Mouse (Mus musculus) brain, embryonic 18.5 days (tissue): ENCODE data around the gene Ccdc92b.
"Not testable (repeated sequence)": the region's sequence is repeated elsewhere in the genome, so short reads cannot be mapped to it uniquely, and the experiment has no call there.

Experiments
- DNase-seq: peaks from one replicate; pipeline ENCODE4 v3.0.0-alpha.2; 2012; ENCODE audit warnings: low read depth, low spot score

Ccdc92b gene

GRCm38 (mm10) chr11:74619201-74619955 lies at the start of gene Ccdc92b:
Gene Ccdc92b, plus strand, starts transcription at chr11:74619605.
- DNase-seq: peak; percentile 12

- DNase-seq: no peak
Observed at GRCm38 (mm10) chr11:74569735-74570134, 49.7 kb upstream of the Ccdc92b start.

GRCm38 (mm10) chr11:74572459-74573061 lies 46.8 kb upstream of the Ccdc92b start:
- no peak for DNase-seq

GRCm38 (mm10) chr11:74574768-74575434 lies 44.5 kb upstream of the Ccdc92b start:
- DNase-seq: no peak

- DNase-seq: no peak
Observed at GRCm38 (mm10) chr11:74575940-74576339, 43.5 kb upstream of the Ccdc92b start.

GRCm38 (mm10) chr11:74577068-74577467 lies 42.3 kb upstream of the Ccdc92b start:
- DNase-seq: no peak

DNA sequence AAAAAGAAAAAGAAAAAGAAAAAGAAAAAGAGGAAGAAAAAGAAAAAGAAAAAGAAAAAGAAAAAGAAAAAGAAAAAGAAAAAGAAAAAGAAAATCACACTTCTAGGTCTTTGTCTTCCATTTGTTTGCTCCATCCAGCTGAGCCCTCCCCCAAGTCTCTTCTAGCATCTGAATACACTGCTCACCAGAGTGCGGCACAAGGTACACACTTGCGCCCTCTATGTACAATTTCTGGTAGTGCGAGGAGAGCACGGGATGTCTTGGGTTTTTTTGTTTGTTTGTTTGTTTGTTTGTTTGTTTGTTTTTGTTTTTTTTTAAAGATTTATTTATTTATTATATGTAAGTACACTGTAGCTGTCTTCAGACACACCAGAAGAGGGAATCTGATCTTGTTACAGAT lies 38.1 kb upstream of the Ccdc92b start:
- DNase-seq: not testable (repeated sequence)

GRCm38 (mm10) chr11:74582464-74582863 lies 36.9 kb upstream of the Ccdc92b start:
- no peak for DNase-seq

DNA sequence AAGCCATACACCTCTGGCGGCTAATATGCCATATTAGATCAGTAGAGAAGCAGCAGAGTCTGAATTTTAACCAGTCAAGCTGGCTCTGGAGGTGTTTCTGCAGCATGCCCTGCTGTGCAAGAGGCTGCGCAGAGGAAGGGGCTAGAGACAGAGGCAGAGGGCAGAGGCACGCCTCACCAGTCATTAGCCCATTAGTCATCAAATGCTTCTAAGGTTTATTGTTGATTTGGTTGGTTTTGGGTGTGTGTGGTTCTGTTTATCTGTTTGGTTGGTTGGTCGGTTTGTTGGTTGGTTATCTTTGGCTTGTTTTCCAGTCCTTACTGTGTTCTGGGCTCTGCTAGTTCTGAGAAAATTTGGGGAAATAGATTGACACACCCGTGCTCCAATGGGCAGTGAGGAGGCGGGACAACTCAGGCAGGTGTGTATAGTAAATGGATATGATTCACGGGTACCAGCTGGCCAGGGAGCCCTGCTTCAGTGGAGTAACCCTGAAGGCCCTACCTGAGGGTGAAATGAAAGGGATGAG lies 35.5 kb upstream of the Ccdc92b start:
- no peak for DNase-seq

- DNase-seq: no peak
Observed at GRCm38 (mm10) chr11:74584946-74585723, 34.3 kb upstream of the Ccdc92b start.

DNA sequence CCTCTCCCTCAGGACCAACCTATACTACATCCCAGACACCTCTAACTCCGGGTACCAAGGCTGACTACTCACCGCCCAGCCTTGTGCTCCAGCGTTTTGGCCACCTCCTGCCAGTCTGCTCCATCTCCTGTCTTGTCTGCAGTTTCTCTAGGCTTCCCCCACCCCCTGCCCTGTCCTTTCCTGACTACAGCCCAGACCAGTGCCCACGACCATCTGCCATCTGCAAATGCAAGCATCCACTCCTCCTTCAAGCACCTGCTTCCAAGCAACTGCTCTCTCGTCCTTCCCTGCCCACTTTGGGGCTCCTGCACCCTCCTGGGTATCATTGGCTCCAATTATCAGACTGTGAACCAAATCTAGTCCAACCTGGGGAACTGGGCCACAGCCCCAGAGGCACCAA lies 33.0 kb upstream of the Ccdc92b start:
- no peak for DNase-seq

DNA sequence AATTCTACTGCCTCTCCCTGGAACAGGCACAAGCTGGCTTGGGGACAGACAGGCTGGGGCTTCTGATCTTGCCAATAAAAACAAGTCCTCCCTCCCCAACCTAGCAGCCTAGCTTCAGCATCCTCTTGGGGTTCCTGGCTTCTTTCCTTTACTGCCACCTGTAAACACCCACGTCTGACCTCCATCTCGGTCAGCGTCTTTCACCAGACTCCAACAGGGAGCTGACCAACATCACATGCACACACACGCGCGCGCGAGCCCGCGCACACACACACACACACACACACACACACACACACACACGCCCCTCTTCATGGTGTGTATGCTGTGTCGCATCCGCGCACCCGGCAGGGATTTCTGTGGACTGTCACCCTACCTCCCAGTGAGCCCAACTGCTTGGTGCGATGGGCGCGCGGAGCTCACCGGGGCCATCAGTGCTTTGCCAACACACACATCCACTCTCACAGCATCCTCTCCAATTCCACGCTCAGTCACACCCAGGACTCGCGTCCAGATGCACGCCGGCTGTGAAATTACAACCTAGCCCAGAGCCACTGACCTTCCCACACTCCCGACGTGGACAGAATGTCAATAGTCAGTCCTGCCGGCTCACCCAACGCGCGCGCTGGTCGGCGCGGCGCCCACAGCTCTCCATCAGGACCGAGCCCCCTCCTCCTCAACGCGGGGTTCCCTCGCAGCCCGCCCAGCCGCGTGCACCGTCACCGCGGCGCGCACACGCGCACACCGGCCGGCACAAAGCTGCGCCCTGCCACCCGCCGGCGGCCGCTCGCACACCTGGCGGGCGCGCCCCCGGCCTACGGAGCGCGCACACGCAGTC lies 29.8 kb upstream of the Ccdc92b start:
- peak; percentile 58 for DNase-seq

GRCm38 (mm10) chr11:74590239-74590596 lies 29.2 kb upstream of the Ccdc92b start:
- DNase-seq: no peak

DNA sequence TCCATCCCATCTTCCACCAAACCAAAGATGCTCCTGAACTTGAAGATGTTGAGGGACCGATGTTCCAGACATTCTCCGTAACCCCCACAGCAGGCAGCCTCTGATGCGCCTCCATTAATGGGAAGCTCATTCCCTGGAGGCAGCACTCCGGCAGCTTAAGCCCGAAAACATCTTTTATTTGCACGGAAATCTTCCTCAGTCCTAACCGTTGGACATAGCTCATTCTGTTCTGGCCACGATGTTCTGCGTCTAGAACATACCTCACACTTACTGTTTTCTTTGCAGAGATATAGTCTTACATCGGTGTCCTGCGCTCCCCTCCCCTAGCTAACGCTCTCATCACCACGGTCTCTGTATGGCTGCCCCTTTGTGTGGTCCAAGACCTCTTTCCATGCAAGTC lies 28.7 kb upstream of the Ccdc92b start:
- DNase-seq: no peak

- no peak for DNase-seq
Observed at GRCm38 (mm10) chr11:74592246-74592645, 27.2 kb upstream of the Ccdc92b start.

DNA sequence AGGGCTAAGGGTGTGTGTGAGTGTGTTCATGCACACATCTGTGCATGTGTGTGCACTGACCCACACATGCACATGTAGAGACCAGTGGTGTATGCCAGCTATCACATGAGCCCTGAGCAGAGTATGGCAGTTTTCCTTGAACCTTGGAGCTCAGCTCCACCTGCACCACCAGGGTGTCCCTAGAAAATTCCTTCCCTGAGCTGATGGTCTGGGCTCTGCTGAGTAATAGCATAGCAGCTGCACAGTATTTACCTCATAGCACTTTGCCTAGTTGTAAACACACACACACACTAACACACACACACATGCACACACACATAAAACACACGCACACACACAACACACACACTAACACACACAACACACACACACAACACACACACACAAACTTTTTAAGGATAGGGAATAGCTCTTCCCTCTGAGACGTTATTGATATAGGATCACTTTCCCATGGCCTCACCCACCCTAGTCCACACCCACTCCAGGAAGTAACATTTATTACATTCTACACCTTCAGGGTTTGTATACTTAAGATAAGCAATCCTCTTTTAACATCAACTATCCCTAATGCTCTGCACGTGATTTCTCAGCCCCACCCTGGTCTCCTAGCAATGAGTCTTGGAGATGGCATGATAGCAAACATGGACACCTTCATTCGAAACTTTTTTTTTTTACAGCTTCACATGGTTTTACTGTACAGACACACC lies 22.0 kb upstream of the Ccdc92b start:
- DNase-seq: no peak

DNA sequence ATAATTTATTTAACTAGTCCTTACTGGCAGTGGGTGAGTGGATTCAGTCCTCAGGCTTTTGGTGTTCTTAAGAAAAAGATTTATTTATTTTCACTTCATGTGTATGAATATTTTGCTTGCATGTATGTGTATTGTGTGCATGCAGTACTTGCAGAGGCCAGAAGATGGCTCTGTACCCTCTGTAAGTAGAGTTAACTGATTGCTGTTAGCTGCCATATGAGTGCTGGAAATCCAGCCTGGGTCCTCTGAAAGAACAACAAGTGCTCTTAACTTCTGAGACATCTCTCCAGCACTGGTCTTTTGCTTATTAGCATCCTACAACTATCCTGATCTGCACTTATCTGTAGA lies 21.4 kb upstream of the Ccdc92b start:
- no peak for DNase-seq

- no peak for DNase-seq
Observed at GRCm38 (mm10) chr11:74602286-74602685, 17.1 kb upstream of the Ccdc92b start.

DNA sequence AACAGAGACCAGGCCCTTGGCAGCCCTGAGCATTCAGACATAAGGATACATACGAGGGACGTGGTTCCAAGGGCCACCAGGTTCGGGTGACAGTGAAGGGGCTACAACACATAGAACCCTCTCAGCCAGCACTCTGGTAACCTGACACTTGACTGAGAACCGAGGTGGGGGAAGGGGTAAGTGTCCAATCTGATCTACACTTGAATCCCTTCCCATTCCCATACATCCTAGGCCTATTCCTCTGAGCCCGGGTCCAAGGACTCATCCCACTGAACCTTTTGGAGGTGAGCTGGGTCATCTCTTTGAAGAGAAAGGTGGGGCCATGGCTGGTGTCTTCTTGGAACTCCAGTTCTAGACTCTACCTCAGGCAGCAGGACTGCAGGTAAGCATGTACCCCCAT lies 9.3 kb upstream of the Ccdc92b start:
- no peak for DNase-seq

GRCm38 (mm10) chr11:74610545-74611176 lies 8.7 kb upstream of the Ccdc92b start, which contains the start of gene Rap1gap2:
Gene Rap1gap2, minus strand, starts transcription at chr11:74610915.
- DNase-seq: no peak
